Mouse (Mus musculus) R1 (cell line): ENCODE measurements at regions not wholly inside any gene's neighbourhood (a gene's known extent, or its start where the extent isn't known, plus 50 kb on each side); places are given as distances from the start of the nearest gene placed in this dataset.

Experiments
- DNase-seq: peaks from one replicate; pipeline ENCODE4 v3.0.0-alpha.2; 2018; ENCODE audit warnings: low read depth, low spot score

- no peak for DNase-seq
These were observed 229.8 kb upstream of the Far2 start for GRCm38 (mm10) chr6:147817262-147817661.

- DNase-seq: no peak
These were observed 224.8 kb upstream of the Far2 start for GRCm38 (mm10) chr6:147822215-147822614.

GRCm38 (mm10) chr6:147832521-147832920 is 214.5 kb upstream of the Far2 start:
- peak; percentile 24 for DNase-seq

DNA sequence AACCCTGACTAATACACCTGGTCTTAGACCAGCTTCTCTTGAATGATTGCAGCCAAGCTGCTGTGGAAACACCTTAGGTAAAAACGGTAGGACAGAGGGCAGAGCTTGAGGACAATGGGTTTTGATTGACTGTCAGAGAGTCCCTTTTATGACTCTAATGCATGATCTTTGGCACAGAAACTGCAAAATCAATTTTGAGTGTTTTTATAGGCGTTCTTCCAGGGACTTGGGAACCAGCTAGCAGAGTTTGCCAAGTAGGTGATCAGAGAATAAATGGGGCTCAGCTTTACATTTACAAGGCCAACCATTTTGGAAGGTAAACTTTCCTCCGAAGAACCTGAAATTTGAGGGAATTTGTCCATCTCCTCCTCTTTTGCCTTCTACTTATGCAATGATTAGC is 213.6 kb upstream of the Far2 start:
- DNase-seq: no peak

GRCm38 (mm10) chr6:147838846-147839245 is 208.2 kb upstream of the Far2 start:
- no peak for DNase-seq

DNA sequence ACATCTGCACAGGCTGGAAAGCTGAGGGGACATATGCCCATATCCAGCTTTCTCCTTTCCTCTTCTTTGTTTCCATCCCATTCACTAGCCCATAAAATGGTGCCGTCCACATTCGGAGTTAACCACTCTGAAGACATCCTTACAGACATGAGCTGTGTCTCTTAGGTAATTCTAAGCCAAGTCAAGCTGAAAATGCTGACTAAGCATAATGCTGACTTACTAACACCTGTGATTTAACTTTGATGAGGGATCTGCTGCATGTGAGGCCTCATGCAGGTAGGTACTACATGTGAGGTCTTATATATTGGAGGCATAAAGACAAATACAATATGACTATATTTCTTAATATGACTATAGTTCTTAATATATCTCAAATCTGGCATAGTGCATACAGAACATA is 197.1 kb upstream of the Far2 start:
- no peak for DNase-seq

GRCm38 (mm10) chr6:147861116-147861515 is 185.9 kb upstream of the Far2 start:
- no peak for DNase-seq

DNA sequence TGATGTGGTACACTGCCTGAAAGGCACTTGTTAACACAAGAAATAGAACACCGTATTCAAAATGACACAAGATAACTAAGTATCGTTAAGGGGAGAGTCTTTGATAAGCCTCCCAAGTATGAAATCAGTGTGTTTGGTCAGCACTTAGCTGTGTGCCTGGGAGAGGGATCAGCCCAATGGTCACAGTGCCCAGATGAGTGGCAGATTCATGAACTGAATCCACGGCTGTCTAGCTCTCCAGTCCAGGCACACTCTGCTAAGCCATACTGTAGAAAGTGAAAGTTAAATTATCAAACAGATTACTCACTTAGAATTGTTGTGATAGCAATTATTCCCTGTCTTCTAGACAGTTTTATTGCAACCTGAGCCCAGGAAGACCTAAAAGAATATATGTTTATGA is 176.0 kb upstream of the Far2 start:
- no peak for DNase-seq

DNA sequence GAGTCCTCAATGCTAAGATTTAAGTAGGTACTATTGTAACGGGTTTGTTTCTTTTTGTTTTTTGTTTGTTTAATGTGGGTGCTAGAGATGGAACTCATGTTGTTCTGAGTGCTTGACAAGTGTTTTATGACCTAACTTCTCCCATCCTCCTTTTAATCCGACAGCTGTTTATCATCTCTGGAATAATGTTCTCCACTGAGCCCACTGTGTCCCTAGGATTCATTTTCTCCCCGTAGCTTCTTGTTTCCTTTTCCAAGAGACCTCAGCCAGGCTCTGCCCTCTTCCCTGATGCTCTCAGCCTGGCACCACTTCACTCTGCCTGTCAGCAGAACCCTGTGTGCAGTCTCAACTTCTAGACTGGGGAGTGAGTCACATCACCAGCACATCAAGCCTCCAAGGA is 173.9 kb upstream of the Far2 start:
- DNase-seq: no peak

DNA sequence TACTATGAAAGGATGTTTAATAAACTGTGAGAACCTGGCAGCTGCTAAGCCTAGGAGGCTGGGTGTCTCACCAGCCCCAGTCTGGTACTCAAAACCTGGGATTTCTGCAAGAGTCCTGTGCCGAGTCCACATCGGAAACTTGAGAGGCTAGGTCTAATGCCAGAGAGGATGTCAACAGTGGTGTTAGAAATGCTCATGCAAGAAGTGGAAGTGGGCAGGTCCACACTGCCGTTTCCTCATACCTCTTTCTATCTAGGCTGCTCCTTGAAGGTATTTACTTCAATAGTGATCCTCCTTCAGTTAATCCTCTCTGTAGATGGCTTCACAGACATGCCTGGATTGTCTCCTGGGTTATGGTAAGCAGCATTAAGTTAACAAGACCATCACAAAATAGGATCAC is 168.6 kb upstream of the Far2 start:
- DNase-seq: no peak

GRCm38 (mm10) chr6:147885902-147886301 is 161.2 kb upstream of the Far2 start:
- no peak for DNase-seq

DNA sequence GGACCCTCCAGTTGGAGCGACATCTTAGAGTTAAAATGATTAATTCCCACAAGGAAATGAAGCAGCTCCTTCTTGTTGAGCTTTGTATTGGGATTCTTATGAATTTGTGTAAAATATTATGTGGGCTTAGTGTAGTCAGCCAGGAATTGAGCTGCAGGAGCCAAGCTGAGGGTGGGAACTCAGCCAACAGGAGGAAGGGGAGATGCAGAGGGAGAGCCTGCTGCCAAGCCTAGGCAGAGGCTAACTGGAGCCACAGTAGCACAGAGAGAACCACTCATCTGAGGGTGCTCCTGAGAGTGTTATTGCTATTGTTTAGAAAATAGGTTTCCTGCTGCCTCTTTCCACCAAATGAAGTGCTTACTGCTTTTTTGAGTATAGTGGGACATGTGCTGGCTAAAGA is 127.4 kb upstream of the Far2 start:
- DNase-seq: no peak

- DNase-seq: no peak
These were observed 126.0 kb upstream of the Far2 start for GRCm38 (mm10) chr6:147921091-147921490.

DNA sequence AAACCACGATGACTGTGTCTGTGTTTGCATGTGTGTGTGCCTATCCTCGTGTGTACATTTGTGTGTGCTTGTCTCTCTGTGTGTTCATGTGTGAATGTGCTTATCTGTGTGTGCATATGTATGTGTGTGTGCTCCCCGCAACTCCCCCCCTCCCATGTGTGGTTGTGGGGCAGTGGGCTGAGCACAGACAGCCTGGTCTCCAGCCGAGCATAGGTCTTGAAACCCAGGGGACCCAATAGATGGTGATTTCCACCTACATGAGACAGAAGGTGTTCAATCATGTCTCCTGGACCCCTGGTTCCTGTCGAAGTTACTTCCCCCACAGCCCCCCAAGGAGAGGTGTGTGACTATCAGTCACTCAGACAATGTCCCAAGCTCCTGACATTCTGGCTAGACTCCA is 124.6 kb upstream of the Far2 start:
- DNase-seq: no peak

DNA sequence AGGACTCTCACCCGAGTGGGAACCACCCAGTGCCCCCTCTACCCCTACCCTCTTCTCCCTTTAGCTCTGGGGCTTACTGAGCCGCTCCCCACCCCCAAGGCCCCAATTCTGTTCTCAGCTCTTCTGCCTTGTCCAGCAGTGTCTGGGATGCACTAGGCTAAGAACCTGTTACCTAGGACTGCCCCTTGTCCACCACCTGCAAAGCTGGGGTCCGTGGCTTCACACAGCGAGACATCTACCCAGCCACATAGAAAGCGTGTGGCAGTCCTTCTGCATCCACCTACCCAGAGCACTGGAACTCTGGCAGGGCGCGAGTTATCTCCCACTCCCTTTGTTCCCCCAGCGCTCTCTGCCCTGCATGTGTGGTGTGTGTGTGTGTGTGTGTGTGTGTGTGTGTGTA is 123.8 kb upstream of the Far2 start:
- no peak for DNase-seq

GRCm38 (mm10) chr6:147928951-147929350 is 118.1 kb upstream of the Far2 start:
- no peak for DNase-seq

DNA sequence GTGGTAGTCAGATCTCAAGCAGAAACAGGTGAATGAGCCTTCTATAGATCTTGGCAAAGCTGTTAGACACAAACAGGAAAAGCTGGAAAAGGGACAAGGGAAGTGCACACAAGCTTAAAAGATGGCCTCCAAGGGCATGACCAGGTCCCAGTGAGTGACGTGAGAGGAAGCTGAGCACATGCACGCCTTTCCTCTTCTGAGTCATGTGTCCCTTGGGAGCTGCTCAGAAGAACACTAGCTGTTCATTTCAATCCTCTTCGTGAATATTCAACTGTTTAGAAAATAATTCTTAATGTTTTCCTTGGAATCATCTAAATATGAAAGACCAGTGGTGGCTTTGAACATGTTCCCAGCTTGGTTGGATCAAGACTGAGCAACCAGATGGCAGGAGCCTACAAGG is 103.0 kb upstream of the Far2 start:
- no peak for DNase-seq

- no peak for DNase-seq
These were observed 102.0 kb upstream of the Far2 start for GRCm38 (mm10) chr6:147944940-147945676.

DNA sequence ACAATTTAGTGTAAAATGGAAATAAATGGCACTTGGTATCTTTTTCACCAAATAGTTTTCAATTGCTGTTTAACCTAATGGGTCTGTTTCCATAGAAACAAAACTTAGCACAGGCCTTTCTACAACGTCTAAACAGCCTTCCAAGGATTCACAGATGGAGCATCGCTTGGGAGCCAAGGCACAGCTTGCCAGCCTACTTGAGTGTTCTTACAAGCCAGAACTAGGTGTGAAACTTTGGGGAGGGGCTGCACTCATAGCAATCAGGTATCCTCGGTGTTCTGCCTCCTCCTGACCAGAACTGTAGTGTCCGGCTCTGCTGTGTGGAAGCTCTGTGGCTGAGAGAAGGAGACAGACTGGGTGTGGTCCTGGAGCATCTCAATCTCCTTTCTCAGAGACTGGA is 99.1 kb upstream of the Far2 start:
- no peak for DNase-seq

DNA sequence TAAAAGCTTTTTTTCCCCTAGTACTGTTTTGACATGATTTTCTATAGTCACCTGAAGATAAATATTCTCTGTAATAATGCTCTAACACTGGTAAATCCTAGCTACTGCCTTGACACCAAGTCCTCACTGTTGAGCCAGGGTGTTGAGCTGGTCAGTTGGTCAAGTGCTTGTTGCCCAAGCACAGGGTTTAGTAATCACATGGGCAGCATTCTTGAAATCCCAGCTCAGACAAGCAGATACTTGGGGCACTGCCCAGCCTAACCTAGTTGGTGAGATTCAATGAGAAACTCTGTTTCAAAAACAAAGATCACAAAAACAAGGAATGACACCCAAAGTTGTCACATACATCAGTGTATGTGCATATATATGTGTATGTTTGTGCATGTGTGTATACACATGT is 95.4 kb upstream of the Far2 start:
- DNase-seq: no peak

DNA sequence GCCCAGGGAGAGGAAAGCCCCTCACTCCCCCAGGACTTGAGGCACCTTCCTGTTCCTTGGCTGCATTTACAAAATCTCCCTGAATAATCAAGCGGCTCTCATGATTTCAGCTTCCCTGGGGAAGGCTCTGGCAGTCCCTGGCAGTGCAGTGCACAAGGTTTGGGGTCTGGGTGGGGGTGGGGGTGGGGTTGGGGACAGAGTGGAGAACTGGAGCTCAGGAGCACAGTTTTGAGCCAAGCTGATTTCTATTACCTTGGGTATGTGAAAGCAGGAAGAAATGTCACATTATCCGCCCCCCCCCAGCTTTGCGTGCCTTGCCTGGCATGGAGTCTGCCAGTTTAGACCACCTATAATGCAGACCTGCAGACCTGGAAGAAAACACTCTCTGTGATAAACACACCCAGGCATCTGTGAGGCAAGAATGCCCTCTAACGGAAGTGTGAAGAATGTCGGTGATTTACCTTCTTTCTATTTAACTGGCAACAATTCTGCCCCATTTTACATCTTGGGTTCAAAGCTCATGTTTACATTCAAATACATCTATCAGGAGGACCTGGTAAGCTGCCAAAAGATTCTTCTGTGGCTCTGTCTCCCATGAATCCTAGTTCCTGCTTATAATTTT is 93.9 kb upstream of the Far2 start:
- peak; percentile 13 for DNase-seq

DNA sequence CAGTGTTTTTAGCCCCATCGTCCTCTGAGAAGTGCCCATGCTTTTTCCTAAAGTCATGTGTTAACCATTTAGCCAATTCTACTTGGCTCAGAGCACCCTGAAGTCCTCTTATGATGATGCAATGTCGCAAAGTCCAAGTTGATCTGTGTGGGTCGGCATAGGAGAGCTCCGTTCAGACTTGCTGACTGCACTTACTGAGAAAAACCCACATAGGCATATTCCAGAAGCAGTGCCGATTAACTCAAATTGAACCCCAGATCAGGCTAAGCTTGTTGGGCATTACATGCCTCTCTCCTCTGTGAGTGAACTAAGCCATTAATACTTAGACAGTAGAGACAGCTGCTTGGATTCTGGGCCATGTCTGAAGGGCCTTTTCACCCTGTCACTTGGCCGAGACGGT is 93.3 kb upstream of the Far2 start:
- DNase-seq: no peak

- no peak for DNase-seq
These were observed 92.8 kb upstream of the Far2 start for GRCm38 (mm10) chr6:147954253-147954652.
